Mouse (Mus musculus): Measurements from ENCODE around the gene Ube2l3. TPM values are rescaled to one million over a fixed set of nuclear protein-coding genes. Genes with fewer than 3 reads are reported as not detected.

Ube2l3 gene
- polyA plus RNA-seq, 1 experiment, result 97.7 TPM

GRCm38 (mm10) chr16:17222197-17222596 lies 19.7 kb upstream of the Ube2l3 start:
- no peak overlapping the region for H3K4me3 ChIP-seq (replicated peaks; ENCODE audit: control insufficient read depth, low read depth, low read length)
- TF ChIP-seq POLR2A (IDR thresholded peaks at IDR 0.05; ENCODE audit: borderline replicate concordance, control insufficient read depth, low read depth, low read length), result no peak
- no peak for TF ChIP-seq CTCF (IDR thresholded peaks at IDR 0.05; ENCODE audit: control insufficient read depth, insufficient read depth, low read length)
- WGBS, result 35% methylated on average over 25 of the region's 25 CpGs

DNA sequence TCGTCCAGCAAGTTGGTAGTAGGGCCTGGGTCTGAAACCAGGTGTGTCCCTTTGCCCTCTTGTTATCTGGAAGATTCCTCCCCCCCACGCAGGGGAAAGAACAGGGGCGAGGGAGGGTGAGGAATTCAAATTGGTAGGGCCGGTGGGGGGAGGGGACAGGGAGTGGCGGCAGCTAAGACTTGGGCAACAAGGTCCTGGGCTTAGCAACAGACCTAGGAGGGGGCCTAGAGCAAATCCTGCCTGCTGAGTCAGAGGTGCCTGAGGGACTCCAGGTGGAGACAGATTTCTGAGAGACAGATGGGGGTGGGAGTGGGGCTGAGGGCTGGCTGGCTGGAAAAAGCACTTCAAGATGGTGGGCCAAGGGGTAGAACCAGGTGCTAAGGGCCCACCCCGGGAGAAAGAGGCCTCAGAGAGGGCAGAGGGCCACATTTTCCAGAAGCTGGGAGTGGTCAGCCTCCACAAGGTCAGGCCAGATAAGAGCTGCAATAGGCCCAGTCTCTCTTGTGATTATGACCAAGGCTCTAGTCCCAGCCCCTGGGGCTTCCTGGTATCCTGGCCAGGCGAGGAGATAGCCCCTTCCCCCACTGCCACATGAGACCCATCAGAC lies 17.8 kb upstream of the Ube2l3 start:
- Histone ChIP-seq H3K4me3 (replicated peaks; ENCODE audit: control insufficient read depth, low read depth, low read length) (no peak overlapping the region), H3K27ac (ENCODE audit: control insufficient read depth, insufficient read depth, low read depth, low read length, poor library complexity) (no peak overlapping the region), H3K4me1 (ENCODE audit: control insufficient read depth, insufficient read depth, low read length) (no peaks in the 10 kb centered on the region; the same call in 1 of the 2 replicates)
- WGBS, result 59% methylated on average over 7 of the region's 7 CpGs
- TF ChIP-seq POLR2A (IDR thresholded peaks at IDR 0.05; ENCODE audit: borderline replicate concordance, control insufficient read depth, low read depth, low read length) (no peak), CTCF (IDR thresholded peaks at IDR 0.05; ENCODE audit: control insufficient read depth, insufficient read depth, low read length) (no peak)

More at GRCm38 (mm10) chr16:17222197-17222596, 19.7 kb upstream of the Ube2l3 start:
- no peak overlapping the region for H3K27ac ChIP-seq (ENCODE audit: control insufficient read depth, insufficient read depth, low read depth, low read length, poor library complexity)
- H3K4me1 ChIP-seq (ENCODE audit: control insufficient read depth, insufficient read depth, low read length), result no peaks in the 10 kb centered on the region; the same call in 1 of the 2 replicates

DNA sequence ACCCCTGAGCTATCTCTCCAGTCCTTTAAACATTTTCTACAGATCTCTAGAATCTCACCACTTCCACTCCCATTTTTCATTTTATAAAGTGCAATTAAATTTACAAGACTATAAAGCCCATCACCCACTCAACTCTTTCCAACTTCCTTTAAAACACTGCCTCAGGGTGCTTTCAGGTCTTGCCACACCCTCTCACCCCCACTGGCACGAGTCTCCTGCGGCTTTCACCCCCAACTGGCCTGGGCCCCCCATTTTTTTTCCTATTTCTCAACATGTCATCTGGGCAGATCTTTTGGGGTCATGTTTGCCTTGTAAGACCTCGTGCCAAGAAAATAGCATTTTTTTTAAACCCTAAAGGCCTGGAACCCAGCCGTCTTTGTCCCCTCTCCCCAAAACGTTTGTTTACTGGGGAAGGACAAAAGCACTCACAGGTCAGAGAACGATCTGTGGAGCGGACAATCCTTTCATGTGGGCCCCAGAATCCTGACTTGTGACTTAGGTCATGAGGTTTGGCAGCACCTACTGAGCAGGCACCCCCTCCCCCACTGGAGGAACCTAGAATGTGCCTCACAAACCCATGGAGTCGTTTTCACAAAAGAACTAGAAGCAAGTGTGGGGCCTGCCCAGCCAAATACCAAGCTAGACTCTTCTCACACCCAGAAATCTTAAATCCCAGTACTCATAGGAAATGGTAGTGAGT lies 14.6 kb upstream of the Ube2l3 start:
- 29% methylated on average over 8 of the region's 8 CpGs for WGBS
- TF ChIP-seq POLR2A (IDR thresholded peaks at IDR 0.05; ENCODE audit: borderline replicate concordance, control insufficient read depth, low read depth, low read length) (no peak), CTCF (IDR thresholded peaks at IDR 0.05; ENCODE audit: control insufficient read depth, insufficient read depth, low read length) (no peak)
- H3K4me3 ChIP-seq (replicated peaks; ENCODE audit: control insufficient read depth, low read depth, low read length), result no peak overlapping the region

GRCm38 (mm10) chr16:17209981-17210838 lies 7.8 kb upstream of the Ube2l3 start:
- TF ChIP-seq POLR2A (IDR thresholded peaks at IDR 0.05; ENCODE audit: borderline replicate concordance, control insufficient read depth, low read depth, low read length) (peak; percentile 37; the same call in 1 of the 2 replicates), CTCF (IDR thresholded peaks at IDR 0.05; ENCODE audit: control insufficient read depth, insufficient read depth, low read length) (peak; percentile 93)
- no peak overlapping the region; the same call in 1 of the 2 replicates for H3K27ac ChIP-seq (ENCODE audit: control insufficient read depth, insufficient read depth, low read depth, low read length, poor library complexity)
- WGBS, result 10% methylated on average over 48 of the region's 48 CpGs
- H3K4me1 ChIP-seq (ENCODE audit: control insufficient read depth, insufficient read depth, low read length), result peaks cover 2% of the 10 kb centered on the region
- peak overlapping the region; percentile 52 for H3K4me3 ChIP-seq (replicated peaks; ENCODE audit: control insufficient read depth, low read depth, low read length)

More for the DNA sequence above, 14.6 kb upstream of the Ube2l3 start:
- no peaks in the 10 kb centered on the region; the same call in 1 of the 2 replicates for H3K4me1 ChIP-seq (ENCODE audit: control insufficient read depth, insufficient read depth, low read length)
- H3K27ac ChIP-seq (ENCODE audit: control insufficient read depth, insufficient read depth, low read depth, low read length, poor library complexity), result no peak overlapping the region

- no peak for TF ChIP-seq POLR2A (IDR thresholded peaks at IDR 0.05; ENCODE audit: borderline replicate concordance, control insufficient read depth, low read depth, low read length)
- TF ChIP-seq CTCF (IDR thresholded peaks at IDR 0.05; ENCODE audit: control insufficient read depth, insufficient read depth, low read length), result no peak
- H3K27ac ChIP-seq (ENCODE audit: control insufficient read depth, insufficient read depth, low read depth, low read length, poor library complexity), result peak overlapping the region; percentile 48; the same call in 1 of the 2 replicates
- peaks cover 2% of the 10 kb centered on the region for H3K4me1 ChIP-seq (ENCODE audit: control insufficient read depth, insufficient read depth, low read length)
- 3% methylated on average over 37 of the region's 37 CpGs for WGBS
- H3K4me3 ChIP-seq (replicated peaks; ENCODE audit: control insufficient read depth, low read depth, low read length), result peak overlapping the region; percentile 88
Observed at GRCm38 (mm10) chr16:17209404-17209960, 7.0 kb upstream of the Ube2l3 start.

DNA sequence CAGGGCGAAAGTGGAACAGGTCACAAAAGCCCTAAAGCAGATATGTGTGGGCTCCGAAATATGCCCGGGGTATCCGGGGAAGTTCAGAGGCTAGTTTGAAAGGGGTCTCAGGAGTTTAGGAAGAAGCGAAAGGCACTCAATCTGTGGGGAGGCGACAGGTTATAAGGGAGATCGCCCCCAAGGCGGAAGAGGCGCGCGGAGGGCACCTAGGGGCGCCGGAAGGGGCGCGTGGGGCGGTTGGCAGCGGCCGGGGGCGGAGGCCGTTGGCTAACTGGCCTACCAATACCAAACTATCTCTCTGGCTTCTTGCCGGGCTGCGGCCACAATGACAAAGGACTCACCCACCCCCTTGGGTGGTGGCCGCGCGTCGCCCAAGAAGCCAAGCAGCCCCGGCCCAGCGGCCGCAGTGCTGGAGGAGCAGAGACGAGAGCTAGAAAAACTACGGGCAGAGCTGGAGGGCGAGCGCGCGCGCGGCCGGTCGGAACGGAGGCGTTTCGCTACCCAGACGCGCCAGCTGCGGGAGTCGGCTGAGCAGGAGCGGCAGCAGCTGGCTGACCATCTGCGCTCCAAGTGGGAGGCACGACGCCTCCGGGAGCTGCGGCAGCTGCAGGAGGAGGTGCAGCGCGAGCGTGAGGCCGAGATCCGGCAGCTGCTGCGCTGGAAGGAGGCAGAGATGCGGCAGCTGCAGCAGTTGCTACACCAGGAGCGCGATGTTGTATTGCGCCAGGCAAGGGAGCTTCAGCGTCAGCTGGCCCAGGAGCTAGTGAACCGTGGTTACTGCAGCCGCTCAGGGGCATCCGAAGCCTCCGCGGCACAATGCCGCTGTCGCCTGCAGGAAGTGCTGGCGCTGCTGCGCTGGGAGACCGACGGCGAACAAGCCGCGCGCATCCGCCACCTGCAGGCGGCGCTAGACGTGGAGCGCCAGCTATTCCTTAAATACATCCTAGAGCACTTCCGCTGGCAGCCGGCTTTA lies 6.2 kb upstream of the Ube2l3 start, which contains the start of gene Rimbp3:
Gene Rimbp3 (plus strand): TSS at position 215 of the 973 bp plus-strand sequence.
- 1% methylated on average over 85 of the region's 85 CpGs for WGBS

GRCm38 (mm10) chr16:17204990-17205389 lies 2.5 kb upstream of the Ube2l3 start:
- TF ChIP-seq POLR2A (IDR thresholded peaks at IDR 0.05; ENCODE audit: borderline replicate concordance, control insufficient read depth, low read depth, low read length) (no peak), CTCF (IDR thresholded peaks at IDR 0.05; ENCODE audit: control insufficient read depth, insufficient read depth, low read length) (peak; percentile 31)
- Histone ChIP-seq H3K27ac (ENCODE audit: control insufficient read depth, insufficient read depth, low read depth, low read length, poor library complexity) (no peak overlapping the region), H3K4me3 (replicated peaks; ENCODE audit: control insufficient read depth, low read depth, low read length) (no peak overlapping the region), H3K4me1 (ENCODE audit: control insufficient read depth, insufficient read depth, low read length) (peaks cover 2% of the 10 kb centered on the region)
- 3% methylated on average over 6 of the region's 6 CpGs for WGBS

More for the DNA sequence above, 6.2 kb upstream of the Ube2l3 start, which contains the start of gene Rimbp3:
- Histone ChIP-seq H3K27ac (ENCODE audit: control insufficient read depth, insufficient read depth, low read depth, low read length, poor library complexity) (peak within 1 kb of the TSS; percentile 48), H3K4me1 (ENCODE audit: control insufficient read depth, insufficient read depth, low read length) (peaks cover 2% of the 10 kb centered on the region), H3K4me3 (replicated peaks; ENCODE audit: control insufficient read depth, low read depth, low read length) (peak within 1 kb of the TSS; percentile 88)
- TF ChIP-seq CTCF (IDR thresholded peaks at IDR 0.05; ENCODE audit: control insufficient read depth, insufficient read depth, low read length) (peak; percentile 72), POLR2A (IDR thresholded peaks at IDR 0.05; ENCODE audit: borderline replicate concordance, control insufficient read depth, low read depth, low read length) (peak; percentile 14; the same call in 1 of the 2 replicates)

Measured in bone marrow, adult 2 months (tissue).